Mouse (Mus musculus) erythroblast, embryonic 14.5 days (primary cell): ENCODE data around the gene Clec16a. TPM values are rescaled to one million over a fixed set of nuclear protein-coding genes. Genes with fewer than 3 reads are reported as not detected.

Experiments used
- H3K27me3 ChIP-seq: 2 replicates; pipeline ENCODE4 v1.6.1; 2012; ENCODE audit warnings: inconsistent platforms; ENCODE audit not compliant: control insufficient read depth
- H3K36me3 ChIP-seq: 2 replicates; pipeline ENCODE4 v1.6.1; 2012; ENCODE audit warnings: mild to moderate bottlenecking, inconsistent platforms; ENCODE audit not compliant: control insufficient read depth
- H3K4me1 ChIP-seq: 2 replicates; pipeline ENCODE4 v1.6.1; 2012; ENCODE audit warnings: inconsistent platforms; ENCODE audit not compliant: control insufficient read depth
- H3K4me3 ChIP-seq: replicated peaks from 2 replicates; pipeline ENCODE3; 2012; ENCODE audit warnings: moderate library complexity, mild to moderate bottlenecking, inconsistent platforms
- H3K9me3 ChIP-seq: 2 replicates; pipeline ENCODE4 v1.6.1; 2012; ENCODE audit warnings: low read length, inconsistent platforms, mixed read lengths; ENCODE audit not compliant: control insufficient read depth
- GATA1 ChIP-seq: IDR thresholded peaks from 2 replicates; pipeline ENCODE4 v1.6.1; 2012; ENCODE audit warnings: low read length, inconsistent platforms, mixed read lengths
- TAL1 ChIP-seq: IDR thresholded peaks from 3 replicates; pipeline ENCODE4 v1.6.1; 2012; ENCODE audit warnings: low read length, inconsistent platforms, mixed read lengths
- polyA plus RNA-seq: library from polyadenylated mRNA; stranded (reverse); fragments of >175 nt; gene quantifications from 2 replicates; pipeline ENCODE4 v1.2.3, GENCODE M21; 2012

Clec16a gene
- polyA plus RNA-seq, result 0.99 and 1.1 TPM in 2 replicates

GRCm38 (mm10) chr16:10544995-10545622, at the start of gene Clec16a:
Gene Clec16a (plus strand): TSS chr16:10545339.
- no peak for TF ChIP-seq TAL1
- no peaks in the 10 kb centered on the region for H3K36me3 ChIP-seq
- peaks cover 67% of the 10 kb centered on the region for H3K4me1 ChIP-seq
- no peaks in the 10 kb centered on the region for H3K27me3 ChIP-seq
- peak within 1 kb of the TSS; percentile 88 for H3K4me3 ChIP-seq
- no peaks in the 10 kb centered on the region for H3K9me3 ChIP-seq

GRCm38 (mm10) chr16:10495824-10496298, 49.3 kb upstream of the Clec16a start:
- Histone ChIP-seq H3K4me3 (no peak overlapping the region), H3K27me3 (no peaks in the 10 kb centered on the region), H3K36me3 (no peaks in the 10 kb centered on the region), H3K4me1 (no peaks in the 10 kb centered on the region), H3K9me3 (no peaks in the 10 kb centered on the region)
- TF ChIP-seq GATA1 (no peak), TAL1 (no peak)

GRCm38 (mm10) chr16:10498096-10498602, 47.0 kb upstream of the Clec16a start:
- H3K36me3 ChIP-seq, result no peaks in the 10 kb centered on the region
- H3K27me3 ChIP-seq, result no peaks in the 10 kb centered on the region
- no peak overlapping the region for H3K4me3 ChIP-seq
- H3K4me1 ChIP-seq, result no peaks in the 10 kb centered on the region
- no peaks in the 10 kb centered on the region for H3K9me3 ChIP-seq
- TF ChIP-seq TAL1, result no peak
- TF ChIP-seq GATA1, result no peak

GRCm38 (mm10) chr16:10499122-10499521, 46.0 kb upstream of the Clec16a start:
- Histone ChIP-seq H3K36me3 (no peaks in the 10 kb centered on the region), H3K4me3 (no peak overlapping the region), H3K4me1 (no peaks in the 10 kb centered on the region), H3K9me3 (no peaks in the 10 kb centered on the region), H3K27me3 (no peaks in the 10 kb centered on the region)
- no peak for TF ChIP-seq TAL1
- TF ChIP-seq GATA1, result no peak

GRCm38 (mm10) chr16:10501865-10502264, 43.3 kb upstream of the Clec16a start:
- TF ChIP-seq TAL1, result no peak
- TF ChIP-seq GATA1, result no peak
- Histone ChIP-seq H3K4me1 (no peaks in the 10 kb centered on the region), H3K9me3 (no peaks in the 10 kb centered on the region), H3K27me3 (no peaks in the 10 kb centered on the region), H3K4me3 (no peak overlapping the region), H3K36me3 (no peaks in the 10 kb centered on the region)

GRCm38 (mm10) chr16:10503058-10503457, 42.1 kb upstream of the Clec16a start:
- Histone ChIP-seq H3K9me3 (no peaks in the 10 kb centered on the region), H3K27me3 (no peaks in the 10 kb centered on the region)
- no peak for TF ChIP-seq TAL1
- TF ChIP-seq GATA1, result no peak

GRCm38 (mm10) chr16:10507445-10507844, 37.7 kb upstream of the Clec16a start:
- Histone ChIP-seq H3K9me3 (no peaks in the 10 kb centered on the region), H3K36me3 (no peaks in the 10 kb centered on the region), H3K4me3 (no peak overlapping the region), H3K4me1 (no peaks in the 10 kb centered on the region), H3K27me3 (no peaks in the 10 kb centered on the region)
- no peak for TF ChIP-seq GATA1

More at GRCm38 (mm10) chr16:10503058-10503457, 42.1 kb upstream of the Clec16a start:
- Histone ChIP-seq H3K4me3 (no peak overlapping the region), H3K36me3 (no peaks in the 10 kb centered on the region), H3K4me1 (no peaks in the 10 kb centered on the region)

- H3K36me3 ChIP-seq, result no peaks in the 10 kb centered on the region
- H3K4me1 ChIP-seq, result no peaks in the 10 kb centered on the region
- no peaks in the 10 kb centered on the region for H3K27me3 ChIP-seq
- no peaks in the 10 kb centered on the region for H3K9me3 ChIP-seq
- TF ChIP-seq GATA1, result no peak
- no peak for TF ChIP-seq TAL1
- H3K4me3 ChIP-seq, result no peak overlapping the region
Measured at GRCm38 (mm10) chr16:10508691-10509090, 36.4 kb upstream of the Clec16a start.

- Histone ChIP-seq H3K4me3 (no peak overlapping the region), H3K4me1 (no peaks in the 10 kb centered on the region), H3K27me3 (no peaks in the 10 kb centered on the region), H3K9me3 (no peaks in the 10 kb centered on the region), H3K36me3 (no peaks in the 10 kb centered on the region)
- TF ChIP-seq TAL1, result no peak
- TF ChIP-seq GATA1, result no peak
Measured at GRCm38 (mm10) chr16:10510477-10511133, 34.5 kb upstream of the Clec16a start.

GRCm38 (mm10) chr16:10511134-10511520, 34.0 kb upstream of the Clec16a start:
- Histone ChIP-seq H3K27me3 (no peaks in the 10 kb centered on the region), H3K4me3 (no peak overlapping the region), H3K4me1 (no peaks in the 10 kb centered on the region), H3K9me3 (no peaks in the 10 kb centered on the region), H3K36me3 (no peaks in the 10 kb centered on the region)
- no peak for TF ChIP-seq TAL1
- no peak for TF ChIP-seq GATA1
